Mouse (Mus musculus) bone marrow macrophage, adult 2 months (primary cell): ENCODE results near the gene Irs3.

ENCODE experiments used
- CTCF ChIP-seq: IDR thresholded peaks from 2 replicates; pipeline ENCODE4 v1.5.1; 2012; ENCODE audit warnings: low read depth, mild to moderate bottlenecking, low read length, moderate library complexity
- POLR2A ChIP-seq: IDR thresholded peaks from 2 replicates; pipeline ENCODE4 v1.6.1; 2012; ENCODE audit warnings: mild to moderate bottlenecking, low read depth, low read length, borderline replicate concordance

- TF ChIP-seq POLR2A (no peak), CTCF (no peak)
Observed at GRCm38 (mm10) chr5:137684294-137685123, 39.0 kb upstream of the Irs3 start, which contains the start of gene Agfg2.
